Mouse (Mus musculus) A20 (cell line): ENCODE data around the gene Akap13.
"Not testable (repeated sequence)": the region's sequence is repeated elsewhere in the genome, so short reads cannot be mapped to it uniquely, and the experiment has no call there.

ENCODE experiments used
- DNase-seq: peaks from one replicate; pipeline ENCODE4 v3.0.0-alpha.2; 2011; ENCODE audit warnings: low read depth, low spot score

Gene Akap13

GRCm38 (mm10) chr7:75715026-75715425, 259.7 kb downstream of the Akap13 start:
- no peak for DNase-seq

DNA sequence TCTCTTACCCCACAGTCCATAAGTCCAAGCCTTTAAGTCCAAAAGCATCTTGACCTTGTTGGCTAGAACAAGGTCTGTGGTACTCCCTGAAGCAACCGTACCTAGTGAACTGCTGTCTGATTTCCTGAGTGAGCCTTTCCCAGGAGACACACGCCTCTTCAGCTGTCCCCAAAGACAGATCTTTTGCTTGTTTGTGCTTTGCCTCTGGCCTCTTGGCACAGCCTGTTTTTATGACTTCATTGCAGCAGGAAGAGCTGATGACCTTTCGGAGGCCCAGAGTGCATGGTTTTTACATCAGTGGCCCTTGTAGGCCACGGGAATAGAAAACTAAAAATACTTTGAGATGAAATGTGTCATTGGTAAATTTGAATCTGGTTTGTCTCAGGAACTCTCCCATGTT, 260.6 kb downstream of the Akap13 start:
- no peak for DNase-seq

- no peak for DNase-seq
Measured at GRCm38 (mm10) chr7:75717349-75717748, 262.0 kb downstream of the Akap13 start.

DNA sequence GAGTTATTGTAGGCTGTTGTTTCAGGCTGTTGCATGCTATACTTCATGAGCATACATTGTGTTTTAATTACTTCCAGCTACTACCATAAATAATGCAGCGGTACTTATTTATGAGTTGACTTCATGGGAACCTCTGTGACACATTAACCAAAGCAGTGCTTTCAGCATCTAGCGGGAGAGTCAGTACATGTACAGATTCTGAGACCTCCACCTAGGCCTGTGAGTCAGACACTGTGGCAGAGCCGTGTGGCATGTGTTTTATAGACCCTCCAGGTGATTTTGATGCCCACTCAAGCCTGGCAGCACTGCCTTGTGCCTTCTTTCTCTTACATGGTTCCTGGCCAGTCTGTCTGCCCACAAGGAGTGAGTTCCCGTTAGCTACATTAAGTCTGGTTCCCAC, 266.0 kb downstream of the Akap13 start:
- DNase-seq, result no peak

- DNase-seq, result no peak
Measured at GRCm38 (mm10) chr7:75724012-75724411, 268.7 kb downstream of the Akap13 start.

- no peak for DNase-seq
Measured at GRCm38 (mm10) chr7:75725899-75726298, 270.6 kb downstream of the Akap13 start.

GRCm38 (mm10) chr7:75726867-75727266, 271.5 kb downstream of the Akap13 start:
- no peak for DNase-seq

DNA sequence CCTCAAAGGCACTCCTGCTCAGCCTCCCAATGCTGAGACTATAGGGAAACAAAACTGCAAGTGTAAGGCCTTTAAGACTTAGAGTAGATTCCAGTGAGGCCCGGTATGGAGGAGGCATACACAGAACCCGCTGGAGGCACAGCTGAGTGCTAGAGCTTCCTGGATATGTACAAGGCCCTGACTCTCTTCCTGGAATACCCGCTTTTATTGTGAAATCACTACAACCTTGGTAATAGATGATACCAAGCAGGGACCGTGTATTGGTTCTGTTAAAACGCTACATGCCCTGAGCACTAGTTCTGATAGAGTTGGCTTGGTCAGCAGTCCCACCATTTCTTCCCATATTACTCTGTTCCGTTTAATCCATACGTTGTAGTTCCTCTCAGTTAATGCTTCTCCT, 274.3 kb downstream of the Akap13 start:
- DNase-seq, result no peak

DNA sequence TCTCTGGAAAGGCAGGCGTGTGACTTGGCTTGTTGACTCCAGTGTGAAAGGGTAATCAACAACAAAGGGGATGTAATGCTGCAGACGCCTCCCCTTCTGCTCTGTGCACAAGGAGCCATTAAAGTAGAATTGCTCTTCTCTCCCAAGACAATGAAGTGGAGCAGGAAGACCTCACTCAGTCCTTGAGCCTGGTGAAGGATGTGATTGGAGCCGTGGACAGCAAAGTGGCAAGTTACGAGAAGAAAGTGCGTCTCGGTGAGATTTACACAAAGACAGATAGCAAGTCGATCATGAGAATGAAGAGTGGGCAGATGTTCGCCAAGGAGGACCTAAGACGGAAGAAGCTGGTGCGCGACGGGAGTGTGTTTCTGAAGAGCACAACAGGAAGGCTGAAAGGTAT, 274.9 kb downstream of the Akap13 start:
- DNase-seq, result no peak

DNA sequence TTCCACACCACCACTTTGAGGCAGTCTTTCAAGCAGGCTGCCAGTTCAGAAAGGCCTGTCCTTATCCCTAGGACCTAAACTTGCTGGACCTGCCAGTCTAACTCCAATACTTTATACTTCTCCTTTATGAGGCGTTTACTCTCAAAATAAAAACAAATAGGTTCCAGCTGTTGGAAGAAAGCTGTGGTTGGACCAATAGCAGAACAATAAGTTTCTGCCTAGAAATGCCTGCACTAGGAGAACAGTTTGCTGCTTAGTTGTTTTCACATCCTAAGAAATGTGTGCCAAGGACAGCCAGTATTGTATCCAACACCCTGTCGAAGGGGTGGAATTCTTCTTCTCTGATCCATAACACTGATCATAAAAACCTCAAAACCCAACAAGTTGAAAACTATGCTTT, 276.6 kb downstream of the Akap13 start:
- DNase-seq, result no peak

- no peak for DNase-seq
Measured at GRCm38 (mm10) chr7:75733166-75733565, 277.8 kb downstream of the Akap13 start.

- peak; percentile 73 for DNase-seq
Measured at GRCm38 (mm10) chr7:75739075-75739725, 283.9 kb downstream of the Akap13 start.

DNA sequence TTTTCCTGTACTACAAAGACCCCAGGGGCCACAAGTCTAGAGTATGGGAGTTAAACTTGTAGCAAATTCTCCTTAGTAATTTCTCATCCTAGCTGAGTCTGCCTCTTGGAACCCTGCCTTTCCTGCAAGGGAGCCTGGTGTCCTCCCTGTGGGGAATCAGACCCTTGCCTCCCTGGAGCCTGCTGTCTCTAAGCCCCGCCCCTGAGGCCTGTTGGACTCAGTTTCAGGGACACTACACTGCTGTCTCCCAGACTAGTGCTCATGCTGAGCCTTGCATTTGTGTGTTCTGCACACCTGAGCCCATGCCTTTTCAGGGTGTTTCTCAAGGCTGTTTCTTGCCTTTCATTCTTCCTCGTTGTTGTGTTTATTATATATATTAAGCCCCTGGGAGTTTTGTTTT, 289.2 kb downstream of the Akap13 start:
- DNase-seq, result no peak

- no peak for DNase-seq
Measured at GRCm38 (mm10) chr7:75744978-75745638, 289.8 kb downstream of the Akap13 start.

DNA sequence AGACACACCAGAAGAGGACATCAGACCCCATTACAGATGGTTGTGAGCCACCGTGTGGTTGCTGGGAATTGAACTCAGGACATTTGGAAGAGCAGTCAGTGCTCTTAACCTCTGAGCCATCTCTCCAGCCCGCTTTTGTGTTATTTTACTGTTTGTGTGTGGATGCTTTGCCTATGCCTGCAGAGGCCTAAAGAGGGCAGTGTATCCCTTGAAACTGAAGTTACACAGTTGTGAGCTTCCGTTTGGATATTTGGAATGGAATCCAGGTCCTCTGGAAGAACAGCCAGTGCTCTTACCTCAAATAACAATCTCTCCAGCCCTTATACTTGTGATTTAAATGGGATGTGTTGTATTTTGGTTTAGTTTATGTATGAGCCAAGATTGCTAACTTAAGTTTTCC, 290.6 kb downstream of the Akap13 start:
- DNase-seq, result not testable (repeated sequence)

DNA sequence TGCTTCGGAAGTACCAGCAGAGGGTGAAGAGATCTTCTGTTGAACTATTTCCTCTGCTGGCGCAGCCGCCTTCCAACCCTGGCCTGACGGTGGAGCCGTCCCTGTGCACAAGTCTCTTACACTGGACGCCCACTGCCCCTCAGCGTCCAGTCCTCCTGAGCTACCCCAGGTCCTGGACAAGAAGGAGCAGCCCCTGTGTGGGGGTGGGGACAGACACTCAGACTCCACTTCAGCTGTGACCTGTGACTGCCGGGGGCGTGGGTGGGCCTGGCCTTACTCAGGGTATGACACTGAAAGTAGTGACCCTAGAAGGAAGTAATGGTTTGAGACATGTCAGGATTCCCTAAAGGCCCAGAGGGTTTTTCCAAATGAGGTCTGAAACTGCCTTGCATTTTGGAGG, 295.2 kb downstream of the Akap13 start:
- DNase-seq, result no peak

GRCm38 (mm10) chr7:75751161-75751803, 295.9 kb downstream of the Akap13 start:
- DNase-seq, result no peak

GRCm38 (mm10) chr7:75752442-75753191, 297.3 kb downstream of the Akap13 start:
- no peak for DNase-seq

DNA sequence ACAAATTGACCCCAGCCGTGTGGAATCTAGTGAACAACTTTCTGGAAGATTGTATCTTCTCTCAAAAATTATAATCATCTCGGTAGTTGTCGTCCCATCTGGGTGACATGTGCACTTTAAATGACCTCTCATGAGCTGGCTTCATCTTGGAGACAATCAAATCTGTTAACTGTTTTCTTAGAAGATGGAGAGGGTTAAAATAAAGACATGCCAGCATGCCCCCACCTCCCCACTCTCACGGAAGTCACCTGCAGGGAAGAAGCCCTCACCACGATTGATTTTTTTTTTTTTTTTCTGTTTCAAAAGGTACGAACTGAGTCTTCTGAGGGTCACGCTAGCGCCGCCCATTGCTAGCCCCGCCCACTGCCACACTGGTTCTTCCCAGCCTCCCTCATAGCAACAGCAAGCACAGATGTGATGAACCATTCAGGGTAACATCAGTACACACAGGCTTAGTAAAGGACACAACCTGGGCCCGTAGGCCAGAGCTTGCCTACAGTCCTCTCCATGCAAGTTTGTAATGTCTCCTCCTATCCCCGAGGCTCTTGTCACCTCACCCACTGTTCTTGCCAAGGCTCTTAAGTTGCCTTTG, 298.0 kb downstream of the Akap13 start:
- DNase-seq, result no peak

- DNase-seq, result no peak
Measured at GRCm38 (mm10) chr7:75754587-75755499, 299.5 kb downstream of the Akap13 start.
